Mouse (Mus musculus): Measurements from ENCODE around the gene Slc16a8. TPM values are rescaled to one million over a fixed set of nuclear protein-coding genes. Genes with fewer than 3 reads are reported as not detected.

Gene Slc16a8
- 0.27 and 0.34 TPM in 2 replicates for polyA plus RNA-seq (2015; fragmentation: Nextera tagmentation; extraction: Ambion mirVana)

- Histone ChIP-seq H3K9ac (no peak within 1 kb of the TSS), H3K4me1 (peaks cover 18% of the 10 kb centered on the region), H3K9me3 (no peaks in the 10 kb centered on the region), H3K4me2 (no peak within 1 kb of the TSS), H3K36me3 (peaks cover under 1% of the 10 kb centered on the region), H3K27me3 (replicated peaks) (peaks cover 65% of the 10 kb centered on the region), H3K4me3 (no peak within 1 kb of the TSS), H3K27ac (replicated peaks) (no peak within 1 kb of the TSS)
- no peak for ATAC-seq (ENCODE audit: extremely low read depth, insufficient number of reproducible peaks, low FRiP score, low TSS enrichment)
- WGBS, result 21% methylated on average over 3 of the region's 3 CpGs
These were observed at the start of gene Slc16a8 for GRCm38 (mm10) chr15:79254661-79255060. Gene Slc16a8 (minus strand): TSS chr15:79254761.

- Histone ChIP-seq H3K27me3 (replicated peaks) (no peaks in the 10 kb centered on the region), H3K9me3 (no peaks in the 10 kb centered on the region), H3K4me1 (no peaks in the 10 kb centered on the region), H3K36me3 (peaks cover 26% of the 10 kb centered on the region), H3K9ac (no peak overlapping the region), H3K4me2 (no peak overlapping the region), H3K4me3 (no peak overlapping the region), H3K27ac (replicated peaks) (no peak overlapping the region)
- WGBS, result 86% methylated on average over 8 of the region's 8 CpGs
- no peak for ATAC-seq (ENCODE audit: extremely low read depth, insufficient number of reproducible peaks, low FRiP score, low TSS enrichment)
These were observed 49.2 kb upstream of the Slc16a8 start for GRCm38 (mm10) chr15:79303725-79304124.

GRCm38 (mm10) chr15:79299563-79300155 lies 45.1 kb upstream of the Slc16a8 start:
- Histone ChIP-seq H3K4me3 (no peak overlapping the region), H3K27ac (replicated peaks) (no peak overlapping the region), H3K27me3 (replicated peaks) (no peaks in the 10 kb centered on the region), H3K4me2 (no peak overlapping the region), H3K4me1 (no peaks in the 10 kb centered on the region), H3K9ac (no peak overlapping the region), H3K9me3 (no peaks in the 10 kb centered on the region), H3K36me3 (peaks cover 13% of the 10 kb centered on the region)
- WGBS, result 79% methylated on average over 2 of the region's 2 CpGs
- ATAC-seq (ENCODE audit: extremely low read depth, insufficient number of reproducible peaks, low FRiP score, low TSS enrichment), result no peak

- no peak overlapping the region for H3K27ac ChIP-seq (replicated peaks)
- no peak overlapping the region for H3K4me3 ChIP-seq
- no peaks in the 10 kb centered on the region for H3K27me3 ChIP-seq (replicated peaks)
- no peaks in the 10 kb centered on the region for H3K4me1 ChIP-seq
- H3K36me3 ChIP-seq, result peaks cover 13% of the 10 kb centered on the region
- WGBS, result 85% methylated on average over 6 of the region's 6 CpGs
- H3K4me2 ChIP-seq, result no peak overlapping the region
- ATAC-seq (ENCODE audit: extremely low read depth, insufficient number of reproducible peaks, low FRiP score, low TSS enrichment), result no peak
- no peak overlapping the region for H3K9ac ChIP-seq
- H3K9me3 ChIP-seq, result no peaks in the 10 kb centered on the region
These were observed 44.0 kb upstream of the Slc16a8 start for GRCm38 (mm10) chr15:79298553-79298952.

GRCm38 (mm10) chr15:79292779-79293178 lies 38.2 kb upstream of the Slc16a8 start:
- no peaks in the 10 kb centered on the region; the same call in 1 of the 2 replicates for H3K36me3 ChIP-seq
- H3K4me2 ChIP-seq, result no peak overlapping the region
- no peaks in the 10 kb centered on the region for H3K27me3 ChIP-seq (replicated peaks)
- no peak overlapping the region for H3K4me3 ChIP-seq
- H3K9ac ChIP-seq, result no peak overlapping the region
- 83% methylated on average over 9 of the region's 9 CpGs for WGBS
- H3K27ac ChIP-seq (replicated peaks), result no peak overlapping the region
- no peaks in the 10 kb centered on the region for H3K4me1 ChIP-seq
- H3K9me3 ChIP-seq, result no peaks in the 10 kb centered on the region
- ATAC-seq (ENCODE audit: extremely low read depth, insufficient number of reproducible peaks, low FRiP score, low TSS enrichment), result no peak

- 86% methylated on average over 3 of the region's 3 CpGs for WGBS
- H3K27me3 ChIP-seq (replicated peaks), result no peaks in the 10 kb centered on the region
- no peak for ATAC-seq (ENCODE audit: extremely low read depth, insufficient number of reproducible peaks, low FRiP score, low TSS enrichment)
- H3K4me2 ChIP-seq, result no peak overlapping the region
- H3K9me3 ChIP-seq, result no peaks in the 10 kb centered on the region
- H3K4me1 ChIP-seq, result no peaks in the 10 kb centered on the region
- H3K27ac ChIP-seq (replicated peaks), result no peak overlapping the region
- peaks cover 6% of the 10 kb centered on the region; the same call in 1 of the 2 replicates for H3K36me3 ChIP-seq
- no peak overlapping the region for H3K4me3 ChIP-seq
- H3K9ac ChIP-seq, result no peak overlapping the region
These were observed 35.8 kb upstream of the Slc16a8 start for GRCm38 (mm10) chr15:79290340-79290739.

- Histone ChIP-seq H3K27ac (replicated peaks) (no peak overlapping the region), H3K4me2 (no peak overlapping the region), H3K9me3 (no peaks in the 10 kb centered on the region), H3K4me3 (no peak overlapping the region), H3K36me3 (peaks cover 6% of the 10 kb centered on the region; the same call in 1 of the 2 replicates), H3K9ac (no peak overlapping the region), H3K27me3 (replicated peaks) (no peaks in the 10 kb centered on the region), H3K4me1 (no peaks in the 10 kb centered on the region)
- 82% methylated on average over 12 of the region's 12 CpGs for WGBS
- ATAC-seq (ENCODE audit: extremely low read depth, insufficient number of reproducible peaks, low FRiP score, low TSS enrichment), result no peak
These were observed 34.9 kb upstream of the Slc16a8 start for GRCm38 (mm10) chr15:79289441-79289840.

- no peak for ATAC-seq (ENCODE audit: extremely low read depth, insufficient number of reproducible peaks, low FRiP score, low TSS enrichment)
- Histone ChIP-seq H3K4me2 (no peak overlapping the region), H3K4me1 (no peaks in the 10 kb centered on the region), H3K36me3 (peaks cover 6% of the 10 kb centered on the region; the same call in 1 of the 2 replicates), H3K9ac (no peak overlapping the region), H3K27ac (replicated peaks) (no peak overlapping the region), H3K4me3 (no peak overlapping the region), H3K9me3 (no peaks in the 10 kb centered on the region), H3K27me3 (replicated peaks) (no peaks in the 10 kb centered on the region)
- 76% methylated on average over 3 of the region's 3 CpGs for WGBS
These were observed 33.8 kb upstream of the Slc16a8 start for GRCm38 (mm10) chr15:79288387-79288786.

- Histone ChIP-seq H3K4me1 (no peaks in the 10 kb centered on the region), H3K9me3 (no peaks in the 10 kb centered on the region), H3K4me2 (no peak overlapping the region), H3K27me3 (replicated peaks) (no peaks in the 10 kb centered on the region), H3K27ac (replicated peaks) (no peak overlapping the region), H3K36me3 (peaks cover 6% of the 10 kb centered on the region; the same call in 1 of the 2 replicates), H3K9ac (no peak overlapping the region), H3K4me3 (no peak overlapping the region)
- ATAC-seq (ENCODE audit: extremely low read depth, insufficient number of reproducible peaks, low FRiP score, low TSS enrichment), result no peak
- WGBS, result 84% methylated on average over 7 of the region's 7 CpGs
These were observed 32.5 kb upstream of the Slc16a8 start for GRCm38 (mm10) chr15:79287091-79287490.

- Histone ChIP-seq H3K9me3 (no peaks in the 10 kb centered on the region), H3K4me1 (0 out of 2 replicates have a peak, but pooled peaks cover 4% of the 10 kb centered on the region), H3K36me3 (peaks cover 6% of the 10 kb centered on the region; the same call in 1 of the 2 replicates), H3K27me3 (replicated peaks) (no peaks in the 10 kb centered on the region), H3K9ac (no peak overlapping the region), H3K4me2 (no peak overlapping the region), H3K4me3 (no peak overlapping the region), H3K27ac (replicated peaks) (no peak overlapping the region)
- no peak for ATAC-seq (ENCODE audit: extremely low read depth, insufficient number of reproducible peaks, low FRiP score, low TSS enrichment)
- WGBS, result 83% methylated on average over 7 of the region's 7 CpGs
These were observed 31.6 kb upstream of the Slc16a8 start for GRCm38 (mm10) chr15:79286141-79286540.

- ATAC-seq (ENCODE audit: extremely low read depth, insufficient number of reproducible peaks, low FRiP score, low TSS enrichment), result no peak
- 70% methylated on average over 10 of the region's 10 CpGs for WGBS
These were observed 30.8 kb upstream of the Slc16a8 start, which contains the start of gene Baiap2l2 for GRCm38 (mm10) chr15:79285399-79285798. Gene Baiap2l2 (minus strand): TSS chr15:79285537.

GRCm38 (mm10) chr15:79283371-79283770 lies 28.8 kb upstream of the Slc16a8 start:
- H3K27ac ChIP-seq (replicated peaks), result no peak overlapping the region
- H3K4me3 ChIP-seq, result no peak overlapping the region
- no peak overlapping the region for H3K4me2 ChIP-seq
- H3K27me3 ChIP-seq (replicated peaks), result no peaks in the 10 kb centered on the region
- ATAC-seq (ENCODE audit: extremely low read depth, insufficient number of reproducible peaks, low FRiP score, low TSS enrichment), result no peak
- H3K9ac ChIP-seq, result no peak overlapping the region
- H3K9me3 ChIP-seq, result no peaks in the 10 kb centered on the region
- WGBS, result 86% methylated on average over 4 of the region's 4 CpGs
- peaks cover 4% of the 10 kb centered on the region; the same call in 1 of the 2 replicates for H3K4me1 ChIP-seq
- peaks cover 6% of the 10 kb centered on the region; the same call in 1 of the 2 replicates for H3K36me3 ChIP-seq

More at GRCm38 (mm10) chr15:79285399-79285798, 30.8 kb upstream of the Slc16a8 start, which contains the start of gene Baiap2l2:
- Histone ChIP-seq H3K4me3 (no peak within 1 kb of the TSS), H3K27me3 (replicated peaks) (no peaks in the 10 kb centered on the region), H3K9me3 (no peaks in the 10 kb centered on the region), H3K9ac (no peak within 1 kb of the TSS), H3K27ac (replicated peaks) (no peak within 1 kb of the TSS), H3K4me2 (no peak within 1 kb of the TSS), H3K4me1 (peaks cover 4% of the 10 kb centered on the region; the same call in 1 of the 2 replicates), H3K36me3 (peaks cover 6% of the 10 kb centered on the region; the same call in 1 of the 2 replicates)
